Mouse (Mus musculus): ENCODE data around the gene Sowaha.

GRCm38 (mm10) chr11:53450070-53450705, 29.9 kb downstream of the Sowaha start:
- TF ChIP-seq CTCF (IDR thresholded peaks at IDR 0.05; ENCODE audit: low read depth, low read length): no peak
- no peak for TF ChIP-seq GATA1 (IDR thresholded peaks at IDR 0.05; ENCODE audit: borderline replicate concordance, low read length)
- no peak for TF ChIP-seq GATA2 (IDR thresholded peaks at IDR 0.05; ENCODE audit: borderline replicate concordance, low read depth, low read length)
- no peak for TF ChIP-seq TAL1 (conservative IDR thresholded peaks at IDR 0.05; ENCODE audit: low read depth, low read length)
- TF ChIP-seq POLR2AphosphoS5 (IDR thresholded peaks at IDR 0.05; ENCODE audit: insufficient replicate concordance, low read depth, low read length): no peak
